Mouse (Mus musculus): ENCODE measurements at regions not wholly inside any gene's neighbourhood (a gene's known extent, or its start where the extent isn't known, plus 50 kb on each side); places are given as distances from the start of the nearest gene placed in this dataset.

- Histone ChIP-seq H3K9me3 (no peaks in the 10 kb centered on the region), H3K4me3 (replicated peaks) (no peak overlapping the region), H3K4me1 (replicated peaks) (no peaks in the 10 kb centered on the region), H3K36me3 (no peaks in the 10 kb centered on the region), H3K4me2 (replicated peaks) (no peak overlapping the region), H3K27me3 (replicated peaks) (no peaks in the 10 kb centered on the region), H3K9ac (no peak overlapping the region), H3K27ac (no peak overlapping the region)
- ATAC-seq, result no peak
- 60% methylated on average over 8 of the region's 8 CpGs for WGBS
Measured at GRCm38 (mm10) chr10:70751771-70752170, 96.0 kb upstream of the Phyhipl start.

GRCm38 (mm10) chr10:70750356-70751145 is 94.8 kb upstream of the Phyhipl start:
- Histone ChIP-seq H3K4me1 (replicated peaks) (no peaks in the 10 kb centered on the region), H3K27me3 (replicated peaks) (no peaks in the 10 kb centered on the region), H3K4me3 (replicated peaks) (no peak overlapping the region), H3K4me2 (replicated peaks) (no peak overlapping the region), H3K9ac (no peak overlapping the region), H3K27ac (no peak overlapping the region), H3K36me3 (no peaks in the 10 kb centered on the region), H3K9me3 (no peaks in the 10 kb centered on the region)
- no peak for ATAC-seq
- 82% methylated on average over 15 of the region's 15 CpGs for WGBS

- H3K9me3 ChIP-seq, result no peaks in the 10 kb centered on the region
- no peaks in the 10 kb centered on the region for H3K36me3 ChIP-seq
- no peak for ATAC-seq
- H3K4me1 ChIP-seq (replicated peaks), result no peaks in the 10 kb centered on the region
- no peaks in the 10 kb centered on the region for H3K27me3 ChIP-seq (replicated peaks)
- H3K4me3 ChIP-seq (replicated peaks), result no peak overlapping the region
- no peak overlapping the region for H3K27ac ChIP-seq
- H3K9ac ChIP-seq, result no peak overlapping the region
- WGBS, result 88% methylated on average over 4 of the region's 4 CpGs
- H3K4me2 ChIP-seq (replicated peaks), result no peak overlapping the region
Measured at GRCm38 (mm10) chr10:70746612-70747011, 90.8 kb upstream of the Phyhipl start.

- H3K27ac ChIP-seq, result no peak overlapping the region
- no peaks in the 10 kb centered on the region for H3K4me1 ChIP-seq (replicated peaks)
- no peaks in the 10 kb centered on the region for H3K9me3 ChIP-seq
- no peak overlapping the region for H3K9ac ChIP-seq
- no peak overlapping the region for H3K4me2 ChIP-seq (replicated peaks)
- H3K27me3 ChIP-seq (replicated peaks), result no peaks in the 10 kb centered on the region
- no peak for ATAC-seq
- no peaks in the 10 kb centered on the region for H3K36me3 ChIP-seq
- no peak overlapping the region for H3K4me3 ChIP-seq (replicated peaks)
Measured at GRCm38 (mm10) chr10:70741909-70742308, 86.1 kb upstream of the Phyhipl start.

DNA sequence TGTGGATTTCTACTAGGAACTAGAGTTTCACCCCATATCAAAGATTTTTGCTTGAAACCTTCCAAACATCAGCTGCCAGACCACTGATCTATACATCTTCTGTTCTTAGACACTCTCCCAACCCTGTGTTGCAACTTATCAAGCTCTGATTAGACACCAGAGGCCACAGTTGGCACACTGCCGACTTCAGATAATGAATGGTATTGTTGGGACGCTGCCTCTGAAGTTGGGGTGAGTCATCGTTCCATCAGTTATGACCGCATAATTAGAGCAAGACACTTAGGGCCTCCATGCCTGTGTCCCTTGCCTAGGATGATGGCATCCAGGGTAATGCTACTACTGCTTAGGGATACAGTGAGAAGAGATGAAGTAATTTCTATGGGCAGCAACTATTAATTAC is 84.3 kb upstream of the Phyhipl start:
- ATAC-seq, result no peak
- no peaks in the 10 kb centered on the region for H3K36me3 ChIP-seq
- no peaks in the 10 kb centered on the region for H3K4me1 ChIP-seq (replicated peaks)
- H3K27me3 ChIP-seq (replicated peaks), result no peaks in the 10 kb centered on the region
- no peak overlapping the region for H3K4me2 ChIP-seq (replicated peaks)
- H3K27ac ChIP-seq, result no peak overlapping the region
- no peak overlapping the region for H3K4me3 ChIP-seq (replicated peaks)
- H3K9me3 ChIP-seq, result no peaks in the 10 kb centered on the region
- H3K9ac ChIP-seq, result no peak overlapping the region
- WGBS, result 68% methylated on average over 4 of the region's 4 CpGs

GRCm38 (mm10) chr10:70739348-70739966 is 83.7 kb upstream of the Phyhipl start:
- no peak overlapping the region for H3K27ac ChIP-seq
- no peaks in the 10 kb centered on the region for H3K36me3 ChIP-seq
- H3K27me3 ChIP-seq (replicated peaks), result no peaks in the 10 kb centered on the region
- WGBS, result 81% methylated on average over 9 of the region's 9 CpGs
- H3K4me3 ChIP-seq (replicated peaks), result no peak overlapping the region
- no peak overlapping the region for H3K9ac ChIP-seq
- no peak overlapping the region for H3K4me2 ChIP-seq (replicated peaks)
- no peaks in the 10 kb centered on the region for H3K4me1 ChIP-seq (replicated peaks)
- H3K9me3 ChIP-seq, result no peaks in the 10 kb centered on the region
- no peak for ATAC-seq

DNA sequence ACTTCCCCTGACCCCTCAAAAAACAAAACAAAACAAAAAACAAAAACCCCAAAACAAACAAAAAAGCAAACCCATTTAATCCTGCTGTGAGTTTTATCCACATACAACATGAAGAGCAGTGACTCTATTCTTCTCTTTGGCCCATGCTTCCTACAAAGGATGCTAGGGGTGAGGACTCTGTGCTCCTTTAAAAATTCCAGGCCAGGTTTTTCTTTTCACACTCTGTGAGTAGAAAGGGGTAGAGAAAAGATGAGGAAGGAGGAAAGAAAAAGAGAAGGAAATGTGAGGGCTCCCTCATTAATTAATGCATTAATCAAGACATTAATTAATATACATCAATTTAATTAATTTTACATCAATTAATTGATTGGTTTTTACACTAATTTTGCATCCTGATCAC is 82.9 kb upstream of the Phyhipl start:
- Histone ChIP-seq H3K9ac (no peak overlapping the region), H3K27me3 (replicated peaks) (no peaks in the 10 kb centered on the region), H3K36me3 (no peaks in the 10 kb centered on the region), H3K4me2 (replicated peaks) (no peak overlapping the region), H3K4me3 (replicated peaks) (no peak overlapping the region), H3K27ac (no peak overlapping the region), H3K9me3 (no peaks in the 10 kb centered on the region), H3K4me1 (replicated peaks) (no peaks in the 10 kb centered on the region)
- ATAC-seq, result no peak

DNA sequence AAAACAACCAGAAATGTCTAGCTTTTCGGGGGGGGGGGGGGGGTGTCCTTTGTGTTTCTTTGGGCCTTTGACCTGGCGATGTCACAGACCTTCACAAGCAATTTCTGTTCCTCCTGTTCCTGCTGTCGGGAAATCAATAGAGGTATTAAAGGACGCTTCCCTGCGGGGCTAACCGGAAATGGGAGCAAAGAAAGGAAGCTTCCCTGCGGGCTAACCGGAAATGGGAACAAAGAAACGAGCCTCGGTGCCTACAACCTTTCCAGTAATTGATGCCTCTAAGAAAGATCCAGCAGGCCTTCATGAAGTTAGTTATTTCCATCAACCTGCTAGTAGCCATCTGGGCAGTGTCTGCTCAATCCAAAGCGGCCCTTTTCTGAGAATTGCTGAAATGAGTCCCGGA is 78.2 kb upstream of the Phyhipl start:
- Histone ChIP-seq H3K27ac (no peak overlapping the region), H3K9ac (no peak overlapping the region), H3K4me1 (replicated peaks) (no peaks in the 10 kb centered on the region), H3K4me2 (replicated peaks) (no peak overlapping the region), H3K27me3 (replicated peaks) (no peaks in the 10 kb centered on the region), H3K36me3 (no peaks in the 10 kb centered on the region), H3K9me3 (no peaks in the 10 kb centered on the region), H3K4me3 (replicated peaks) (no peak overlapping the region)
- no peak for ATAC-seq
- 81% methylated on average over 12 of the region's 12 CpGs for WGBS

DNA sequence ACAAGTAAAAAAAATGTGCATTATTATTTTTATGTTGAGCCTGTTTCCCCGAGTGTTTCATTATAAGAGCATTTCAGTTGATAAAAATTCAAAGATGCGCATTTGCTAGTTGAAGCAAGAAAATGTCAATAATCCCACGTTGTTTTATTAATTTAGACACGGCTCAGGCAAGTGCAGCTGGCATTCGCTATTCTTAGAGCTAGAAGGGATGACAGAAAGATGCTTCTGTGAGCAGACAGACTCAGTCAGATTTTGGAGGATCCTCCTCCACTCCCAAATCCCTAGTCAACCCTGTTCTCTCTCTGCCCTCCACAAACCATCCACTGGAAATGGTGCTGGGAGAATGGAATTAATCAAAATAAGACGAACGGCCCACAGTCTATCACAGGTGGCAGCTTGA is 77.7 kb upstream of the Phyhipl start:
- WGBS, result 83% methylated on average over 7 of the region's 7 CpGs
- Histone ChIP-seq H3K9ac (no peak overlapping the region), H3K4me2 (replicated peaks) (no peak overlapping the region), H3K4me1 (replicated peaks) (no peaks in the 10 kb centered on the region), H3K27me3 (replicated peaks) (no peaks in the 10 kb centered on the region), H3K9me3 (no peaks in the 10 kb centered on the region), H3K27ac (no peak overlapping the region), H3K4me3 (replicated peaks) (no peak overlapping the region), H3K36me3 (no peaks in the 10 kb centered on the region)
- no peak for ATAC-seq

GRCm38 (mm10) chr10:70725091-70725490 is 69.3 kb upstream of the Phyhipl start:
- Histone ChIP-seq H3K9ac (no peak overlapping the region), H3K4me3 (replicated peaks) (no peak overlapping the region), H3K4me2 (replicated peaks) (no peak overlapping the region), H3K36me3 (no peaks in the 10 kb centered on the region), H3K9me3 (no peaks in the 10 kb centered on the region), H3K4me1 (replicated peaks) (no peaks in the 10 kb centered on the region), H3K27me3 (replicated peaks) (no peaks in the 10 kb centered on the region), H3K27ac (no peak overlapping the region)
- no peak for ATAC-seq
- WGBS, result 71% methylated on average over 3 of the region's 3 CpGs

- H3K9ac ChIP-seq, result no peak overlapping the region
- no peak for ATAC-seq
- H3K27ac ChIP-seq, result no peak overlapping the region
- H3K4me2 ChIP-seq (replicated peaks), result no peak overlapping the region
- no peak overlapping the region for H3K4me3 ChIP-seq (replicated peaks)
- no peaks in the 10 kb centered on the region for H3K9me3 ChIP-seq
- H3K36me3 ChIP-seq, result no peaks in the 10 kb centered on the region
- H3K27me3 ChIP-seq (replicated peaks), result no peaks in the 10 kb centered on the region
- 76% methylated on average over 2 of the region's 2 CpGs for whole genome bisulfite sequencing
- no peaks in the 10 kb centered on the region for H3K4me1 ChIP-seq (replicated peaks)
Measured at GRCm38 (mm10) chr10:70722783-70723182, 67.0 kb upstream of the Phyhipl start.

DNA sequence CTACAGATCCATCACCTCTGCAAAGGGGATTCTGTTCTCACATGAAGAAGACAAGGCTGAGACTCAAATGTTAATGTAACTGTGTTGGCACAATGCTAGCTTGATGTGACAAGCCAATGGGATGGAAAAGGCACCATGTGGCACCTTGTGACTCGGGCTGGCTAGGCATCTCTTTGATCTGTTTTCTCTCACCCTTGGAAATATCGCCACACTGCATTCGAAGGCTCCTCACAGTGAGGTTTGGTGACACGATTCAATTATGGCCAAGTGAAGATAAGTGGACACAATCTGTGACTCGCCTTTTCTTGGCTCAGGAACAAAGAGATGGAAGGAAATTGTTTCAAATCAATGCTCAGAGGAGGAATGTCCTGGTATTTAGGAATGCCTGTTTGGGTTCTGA is 66.6 kb upstream of the Phyhipl start:
- Histone ChIP-seq H3K4me3 (replicated peaks) (no peak overlapping the region), H3K36me3 (no peaks in the 10 kb centered on the region), H3K4me2 (replicated peaks) (no peak overlapping the region), H3K27me3 (replicated peaks) (no peaks in the 10 kb centered on the region), H3K9ac (no peak overlapping the region), H3K4me1 (replicated peaks) (no peaks in the 10 kb centered on the region), H3K27ac (no peak overlapping the region), H3K9me3 (no peaks in the 10 kb centered on the region)
- no peak for ATAC-seq
- 81% methylated on average over 5 of the region's 5 CpGs for WGBS

- Histone ChIP-seq H3K9ac (no peak overlapping the region), H3K4me2 (replicated peaks) (no peak overlapping the region), H3K4me3 (replicated peaks) (no peak overlapping the region), H3K36me3 (no peaks in the 10 kb centered on the region), H3K27ac (no peak overlapping the region), H3K4me1 (replicated peaks) (no peaks in the 10 kb centered on the region), H3K27me3 (replicated peaks) (no peaks in the 10 kb centered on the region), H3K9me3 (no peaks in the 10 kb centered on the region)
- no peak for ATAC-seq
- WGBS, result 10% methylated on average over 2 of the region's 8 CpGs
Measured at GRCm38 (mm10) chr10:70717464-70717863, 61.7 kb upstream of the Phyhipl start.

All from intestine, embryonic 15.5 days (tissue).